Mouse (Mus musculus) testis, postnatal 14 days (tissue): ENCODE data around the gene Adnp.

Experiments used
- DNase-seq: peaks from one replicate; pipeline ENCODE4 v3.0.0; 2021; ENCODE audit warnings: low spot score

Gene Adnp

GRCm38 (mm10) chr2:168206725-168207644, at the start of gene Adnp:
TSS of gene Adnp (minus strand) at chr2:168207112.
- peak; percentile 96 for DNase-seq

DNA sequence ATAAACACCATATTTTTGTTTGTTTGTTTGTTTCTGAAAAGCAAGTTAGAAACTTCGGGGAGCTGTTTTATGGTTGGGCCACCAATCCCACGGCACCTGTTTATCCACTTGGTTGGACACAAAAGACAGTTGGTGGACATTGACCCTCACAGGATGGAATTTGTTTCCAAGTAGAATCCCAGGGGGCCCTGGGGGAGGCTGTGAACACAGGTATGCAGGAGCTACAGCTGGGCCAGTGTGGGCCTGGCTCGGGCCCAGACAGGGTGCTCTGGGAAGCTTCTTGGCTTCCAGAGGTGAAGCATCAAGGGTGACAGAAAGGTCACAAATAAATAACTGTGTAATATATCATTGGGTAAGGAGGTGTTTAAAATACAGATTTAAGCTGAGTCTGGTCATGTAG, 49.6 kb upstream of the Adnp start:
- no peak for DNase-seq

GRCm38 (mm10) chr2:168253822-168254221, 46.9 kb upstream of the Adnp start:
- no peak for DNase-seq

DNA sequence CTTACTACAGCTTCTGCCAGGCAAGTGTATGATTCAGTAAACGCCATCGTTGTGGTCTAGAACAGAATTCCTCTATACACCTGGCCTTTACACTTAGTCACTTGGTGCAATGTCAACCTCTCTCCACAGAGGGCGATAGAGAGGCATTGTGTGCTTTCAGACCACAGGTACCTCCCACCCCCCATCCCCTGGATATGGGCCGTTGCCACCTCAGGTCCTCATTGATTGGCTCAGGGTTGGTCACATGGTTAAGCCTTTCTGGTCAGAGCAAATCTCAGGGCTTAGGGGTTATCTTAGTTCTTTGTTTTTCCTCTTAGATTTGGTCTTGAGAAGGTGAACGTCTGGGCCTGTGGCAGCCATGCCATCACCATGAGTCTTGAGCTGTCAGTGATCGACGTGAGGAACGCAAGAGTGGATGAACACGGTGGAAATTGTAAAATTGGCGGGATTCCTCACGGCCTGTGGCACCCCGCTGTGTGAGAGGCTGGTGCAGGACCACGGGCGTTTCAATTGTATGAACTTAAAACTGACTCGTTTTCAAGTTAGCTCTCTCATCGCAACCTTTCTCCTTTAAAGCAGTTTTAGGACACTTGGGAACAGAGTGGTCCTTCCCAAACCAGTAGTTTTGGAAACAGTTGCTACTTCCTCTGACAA, 45.9 kb upstream of the Adnp start:
- peak; percentile 54 for DNase-seq

GRCm38 (mm10) chr2:168250270-168250669, 43.4 kb upstream of the Adnp start:
- peak; percentile 80 for DNase-seq

DNA sequence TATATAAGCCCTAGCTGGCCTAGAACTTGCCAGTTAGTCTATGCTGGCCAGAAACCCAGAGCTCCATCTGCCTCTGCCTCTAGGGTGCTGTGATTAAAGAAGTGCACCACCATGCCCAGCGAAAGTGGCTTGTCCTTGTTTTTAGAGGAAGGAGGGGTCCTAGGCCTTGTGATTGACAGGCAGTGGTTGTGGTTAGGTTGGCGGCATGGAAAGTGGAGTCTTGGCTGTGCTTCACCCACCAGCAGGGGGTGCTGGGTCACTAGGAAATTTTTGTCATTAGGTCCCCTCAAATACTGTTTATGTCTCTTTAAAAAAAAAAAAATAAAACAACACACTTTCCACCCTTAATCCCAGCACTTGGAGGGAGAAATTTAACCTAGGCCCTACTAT, 41.9 kb upstream of the Adnp start:
- no peak for DNase-seq

GRCm38 (mm10) chr2:168248167-168248855, 41.4 kb upstream of the Adnp start:
- no peak for DNase-seq

DNA sequence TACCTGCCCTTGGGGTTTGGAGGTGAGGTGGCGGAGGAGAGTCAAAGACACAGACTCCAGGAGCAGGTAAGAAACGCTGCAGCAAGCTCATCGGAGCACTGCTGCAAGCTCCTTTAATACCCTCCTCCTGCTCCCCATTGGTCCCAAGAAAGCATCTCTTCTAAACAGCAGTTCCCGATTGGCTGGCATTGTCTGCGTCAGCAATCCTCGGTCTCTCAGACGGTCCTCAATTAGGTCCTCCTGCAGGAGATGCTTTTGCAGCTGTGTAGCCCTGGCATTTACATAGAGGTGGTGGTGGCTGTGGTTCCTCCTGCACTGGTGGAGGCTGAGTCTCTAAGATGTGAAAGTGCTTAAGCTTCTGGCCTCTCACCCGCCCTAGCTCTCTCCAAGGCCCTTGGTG, 38.7 kb upstream of the Adnp start:
- DNase-seq, result no peak

- DNase-seq, result no peak
These were observed 36.4 kb upstream of the Adnp start for GRCm38 (mm10) chr2:168243278-168243677.

DNA sequence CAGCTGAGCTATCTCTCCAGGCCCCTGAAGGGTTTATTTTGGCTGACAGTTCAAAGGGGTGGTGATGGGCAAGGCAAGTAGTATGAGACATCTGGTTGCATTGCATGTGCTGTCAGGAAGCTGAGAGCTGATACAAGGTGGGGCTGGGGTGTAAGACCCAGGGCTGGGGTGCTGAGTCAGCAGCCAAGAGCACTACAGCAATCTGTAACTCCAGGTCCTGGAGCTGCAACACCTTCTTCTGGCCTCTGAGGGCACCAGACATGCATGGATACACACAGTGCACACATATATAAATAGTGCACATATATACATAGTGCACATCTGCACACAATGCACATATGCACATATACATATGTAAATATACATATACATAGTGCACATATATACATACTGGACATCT, 35.9 kb upstream of the Adnp start:
- no peak for DNase-seq

GRCm38 (mm10) chr2:168238335-168238734, 31.4 kb upstream of the Adnp start:
- peak; percentile 68 for DNase-seq

- DNase-seq, result no peak
These were observed 26.4 kb upstream of the Adnp start for GRCm38 (mm10) chr2:168233286-168233685.

GRCm38 (mm10) chr2:168231471-168231829, 24.5 kb upstream of the Adnp start:
- no peak for DNase-seq

GRCm38 (mm10) chr2:168230773-168231470, 24.0 kb upstream of the Adnp start:
- peak; percentile 55 for DNase-seq

GRCm38 (mm10) chr2:168230026-168230728, 23.3 kb upstream of the Adnp start, which contains the start of the genes Gm20716, Dpm1 and Mocs3:
TSS of gene Gm20716 (minus strand) at chr2:168230364.
TSS of gene Dpm1 (minus strand) at chr2:168230591.
TSS of gene Mocs3 (plus strand) at chr2:168230622.
- DNase-seq, result peak; percentile 88

- DNase-seq, result peak; percentile 55
These were observed 22.5 kb upstream of the Adnp start for GRCm38 (mm10) chr2:168229116-168230025.

GRCm38 (mm10) chr2:168223326-168223725, 16.4 kb upstream of the Adnp start:
- DNase-seq, result no peak

- DNase-seq, result no peak
These were observed 7.0 kb upstream of the Adnp start for GRCm38 (mm10) chr2:168213788-168214397.

- DNase-seq, result peak; percentile 86
These were observed 971 bp upstream of the Adnp start for GRCm38 (mm10) chr2:168207883-168208282.
